Mouse (Mus musculus) embryo, embryonic 9.5 days (tissue): ENCODE measurements around the gene Notum.
A peak's percentile ranks its signal among the peaks of the same experiment; 100 is the strongest.

Source experiments
- DNase-seq: peaks from one replicate; pipeline ENCODE4 v3.0.0-alpha.2; 2017; ENCODE audit errors: extremely low spot score

The Notum gene

DNA sequence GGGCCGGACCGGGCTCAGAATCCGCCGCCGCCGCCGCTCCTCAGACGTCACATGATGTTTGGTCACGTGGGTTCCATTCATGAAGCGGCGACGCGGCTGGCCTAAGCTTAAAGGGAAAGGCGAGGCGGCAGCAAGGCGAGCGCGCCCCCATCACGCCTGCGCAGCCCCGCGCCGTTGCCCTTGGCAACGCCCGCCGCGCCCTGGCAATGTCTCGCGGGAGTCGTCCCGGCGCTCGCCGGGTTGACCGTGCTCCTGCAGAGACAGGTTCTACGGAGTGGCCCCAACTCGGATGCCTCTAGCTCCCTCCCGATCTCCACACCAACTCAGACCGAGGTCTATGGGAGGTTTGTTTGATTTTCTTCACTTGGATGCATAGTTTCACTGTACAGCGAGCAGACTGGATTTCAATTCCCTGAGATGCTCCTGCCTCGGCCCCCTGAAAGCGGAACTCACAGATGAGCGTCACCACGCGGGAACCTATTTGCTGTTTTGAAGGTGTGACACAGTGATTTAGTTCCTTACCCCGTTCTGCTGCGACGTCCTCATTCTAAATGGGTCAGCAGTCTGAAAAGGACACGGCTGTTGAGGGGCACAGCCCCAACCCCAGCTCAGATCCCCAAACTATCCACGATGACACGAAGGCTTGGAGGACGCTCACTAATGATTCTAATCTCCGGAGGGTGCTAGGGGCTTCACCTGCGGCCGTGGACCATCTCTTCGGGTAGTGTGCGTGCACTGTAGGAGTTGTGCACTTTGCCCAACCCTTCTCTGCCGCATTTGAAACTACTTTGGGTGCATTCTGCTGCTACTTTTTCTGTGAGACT, 27.2 kb downstream of the Notum start, which contains the start of gene Mafg:
Gene Mafg, minus strand, starts transcription at position 81 of the 824 bp plus-strand sequence.
- DNase-seq: peak; percentile 94

DNA sequence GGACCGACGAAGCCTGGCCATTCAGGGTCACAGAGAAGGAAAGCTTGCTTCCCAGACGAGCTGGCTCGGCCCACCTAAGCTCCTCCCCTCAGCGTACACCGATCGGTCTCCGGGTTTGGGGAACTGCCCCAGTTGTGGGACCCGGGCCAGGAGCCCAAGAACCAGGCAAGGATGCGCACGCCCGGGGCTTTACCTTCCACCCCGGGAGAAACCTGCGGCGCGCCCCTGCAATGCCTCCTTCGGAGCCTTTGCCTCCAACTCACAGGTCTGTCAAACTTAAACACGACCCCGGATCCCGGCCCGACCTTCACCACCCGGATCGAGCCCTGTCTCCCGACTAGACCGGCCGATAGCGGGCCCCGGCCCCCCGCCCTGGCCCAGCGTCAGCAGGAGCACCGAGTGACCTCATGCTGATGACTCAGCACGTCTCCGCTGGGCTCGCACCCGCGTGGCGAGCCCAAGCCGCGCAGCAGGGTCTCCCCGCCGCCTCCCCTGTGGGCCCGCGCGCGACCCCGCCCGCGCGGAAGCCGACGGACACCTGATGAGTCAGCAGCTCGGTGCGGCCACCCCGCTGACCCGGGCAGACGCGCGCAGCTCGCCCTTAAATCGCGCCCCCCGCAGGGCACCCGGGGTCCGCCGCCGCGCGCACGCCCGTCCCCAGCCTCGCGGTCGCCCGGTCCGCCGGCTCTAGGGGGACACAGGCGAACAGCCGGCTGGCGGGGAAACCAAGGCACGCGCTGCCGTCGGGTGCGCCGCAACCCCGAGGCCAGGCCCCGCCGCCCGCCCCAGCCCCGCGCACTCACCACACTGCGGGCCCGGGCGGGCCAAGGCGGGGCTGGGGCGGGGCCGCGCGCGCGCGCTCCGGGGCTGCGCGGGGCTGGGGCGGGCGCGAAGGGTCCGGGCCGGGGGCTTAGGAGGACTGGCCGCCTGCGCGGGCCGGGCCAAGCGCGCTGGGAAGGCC, 28.1 kb downstream of the Notum start:
- peak; percentile 71 for DNase-seq

DNA sequence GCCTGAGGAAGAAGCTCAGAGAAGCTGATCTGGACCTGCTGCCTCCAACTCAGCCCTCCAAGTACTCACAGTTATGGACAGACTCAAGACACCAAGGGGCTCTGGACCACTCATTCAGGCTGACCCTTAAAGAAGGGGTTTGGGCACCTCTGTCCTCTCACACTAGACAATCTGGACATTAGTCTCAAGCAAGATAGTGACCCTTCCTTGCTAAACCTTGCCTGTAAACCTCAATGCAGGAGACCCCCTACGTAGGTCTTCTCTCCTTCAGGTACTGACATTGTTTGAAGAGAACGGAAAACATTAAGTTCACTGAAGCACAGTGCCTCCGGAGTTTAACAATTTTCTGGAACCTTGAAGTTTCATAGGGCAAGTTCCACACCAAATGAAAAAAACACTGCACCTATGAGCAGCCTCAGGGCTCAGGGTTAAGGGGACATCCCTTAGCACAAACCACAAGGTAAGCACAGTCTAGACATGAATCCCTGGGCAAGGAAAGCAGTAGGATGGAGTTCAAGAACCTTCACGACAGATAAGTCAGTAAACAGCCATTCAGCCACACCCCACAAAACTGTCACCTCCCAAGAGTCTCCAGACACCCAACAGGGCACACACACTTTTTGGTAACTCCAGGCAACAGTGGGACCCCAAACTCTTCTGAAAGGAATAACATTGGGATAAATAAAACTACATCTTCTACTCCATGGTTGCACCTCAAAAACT, 29.1 kb downstream of the Notum start:
- DNase-seq: no peak

DNA sequence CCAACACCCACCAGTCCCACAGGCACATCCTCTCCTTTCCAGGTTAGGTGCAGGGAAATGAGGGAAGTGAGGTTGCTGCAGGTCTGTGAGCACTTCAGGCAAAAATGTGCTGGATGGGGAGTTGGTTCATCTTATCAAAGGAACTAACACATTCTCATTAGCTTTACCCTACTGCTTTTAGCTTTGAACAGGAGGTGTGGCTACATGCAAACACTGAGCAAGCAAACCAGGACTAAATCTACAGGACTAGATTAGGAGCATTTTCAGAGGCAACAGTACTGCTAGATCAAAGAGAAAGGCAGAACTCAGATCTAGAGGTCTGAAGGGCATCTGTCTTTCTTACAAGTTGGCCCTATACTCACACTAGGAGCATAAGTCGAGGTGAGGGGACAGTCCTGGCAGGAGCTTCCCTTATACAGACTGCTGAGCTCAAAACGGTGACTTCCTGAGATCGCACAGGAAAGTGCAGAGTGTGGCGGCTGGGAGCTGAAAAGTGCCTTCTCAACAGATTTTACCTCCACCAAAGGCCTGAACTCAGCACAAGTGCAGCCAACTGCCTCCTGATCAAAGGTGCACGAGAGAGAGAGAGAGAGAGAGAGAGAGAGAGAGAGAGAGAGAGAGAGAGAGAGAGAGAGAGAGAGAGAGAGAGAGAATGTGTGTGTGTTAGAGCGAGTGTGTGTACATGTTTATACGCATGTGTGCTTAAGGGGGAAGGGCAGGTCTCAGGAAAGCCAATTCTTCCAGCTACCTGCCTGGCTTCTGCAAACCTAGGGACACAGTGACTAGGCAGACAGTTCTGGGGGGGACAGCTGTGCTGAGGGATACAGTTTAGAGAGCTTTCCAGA, 29.9 kb downstream of the Notum start:
- no peak for DNase-seq

DNA sequence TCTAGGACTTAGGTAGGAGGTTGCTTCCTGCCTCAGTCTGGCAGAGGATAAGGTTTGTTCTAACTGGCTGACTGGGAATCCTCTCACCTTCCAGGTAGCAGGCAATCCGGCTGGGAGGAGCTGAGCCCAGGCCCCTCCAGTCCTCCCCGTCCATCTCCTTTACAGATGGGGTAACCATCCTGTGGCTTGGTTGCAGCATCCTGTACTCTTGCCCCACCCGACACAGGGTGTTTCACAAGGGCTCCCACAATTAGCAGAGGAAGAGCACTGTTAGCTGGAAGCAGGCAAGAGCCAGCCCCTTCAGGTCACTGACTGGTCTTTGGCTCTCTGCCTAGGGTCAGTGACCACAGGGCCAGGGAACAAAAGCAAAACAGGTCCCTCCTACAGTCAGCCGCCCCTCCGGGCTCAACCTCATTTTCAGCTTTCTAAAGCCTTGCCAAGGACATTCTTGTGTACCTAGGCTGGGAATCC, 30.5 kb downstream of the Notum start:
- no peak for DNase-seq

DNA sequence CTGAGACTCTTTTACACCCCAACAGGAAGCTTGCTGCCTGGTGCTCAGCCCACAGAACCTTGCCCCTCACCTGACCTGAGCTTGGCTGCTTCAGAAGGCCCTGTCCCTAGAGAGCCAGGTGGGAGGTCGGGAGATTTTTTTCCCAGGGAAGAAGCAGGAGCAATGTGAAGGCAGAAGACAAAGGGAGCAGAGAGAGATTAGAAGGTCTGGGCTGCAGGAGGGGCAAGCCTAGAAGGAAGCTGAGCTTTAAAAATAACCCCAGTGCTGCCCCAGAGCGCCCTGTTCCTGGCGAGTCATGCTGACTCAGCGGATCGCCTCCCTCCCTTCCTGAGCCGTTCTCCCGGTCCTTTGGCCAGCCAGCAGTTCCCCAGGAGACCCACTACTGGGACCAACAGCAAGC, 31.1 kb downstream of the Notum start:
- no peak for DNase-seq

DNA sequence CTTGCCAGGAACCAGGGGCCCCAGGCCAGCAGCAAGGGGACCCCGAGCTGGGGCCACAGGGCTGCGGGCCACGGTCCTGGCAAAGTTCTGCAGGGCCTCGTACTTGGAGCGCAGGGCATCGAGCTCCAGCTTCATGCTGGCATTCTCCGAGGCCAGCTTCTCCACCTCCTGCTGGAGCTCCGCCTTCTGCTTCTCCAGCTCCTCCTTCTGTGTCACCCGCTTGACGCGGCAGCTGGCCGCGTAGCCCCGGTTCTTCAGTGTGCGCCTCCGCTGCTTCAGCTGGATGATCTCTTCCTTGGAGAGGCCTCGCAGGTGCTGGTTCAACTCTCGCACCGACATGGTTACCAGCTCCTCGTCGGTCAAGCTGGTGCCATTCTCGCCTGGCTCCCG, 31.6 kb downstream of the Notum start:
- DNase-seq: no peak

DNA sequence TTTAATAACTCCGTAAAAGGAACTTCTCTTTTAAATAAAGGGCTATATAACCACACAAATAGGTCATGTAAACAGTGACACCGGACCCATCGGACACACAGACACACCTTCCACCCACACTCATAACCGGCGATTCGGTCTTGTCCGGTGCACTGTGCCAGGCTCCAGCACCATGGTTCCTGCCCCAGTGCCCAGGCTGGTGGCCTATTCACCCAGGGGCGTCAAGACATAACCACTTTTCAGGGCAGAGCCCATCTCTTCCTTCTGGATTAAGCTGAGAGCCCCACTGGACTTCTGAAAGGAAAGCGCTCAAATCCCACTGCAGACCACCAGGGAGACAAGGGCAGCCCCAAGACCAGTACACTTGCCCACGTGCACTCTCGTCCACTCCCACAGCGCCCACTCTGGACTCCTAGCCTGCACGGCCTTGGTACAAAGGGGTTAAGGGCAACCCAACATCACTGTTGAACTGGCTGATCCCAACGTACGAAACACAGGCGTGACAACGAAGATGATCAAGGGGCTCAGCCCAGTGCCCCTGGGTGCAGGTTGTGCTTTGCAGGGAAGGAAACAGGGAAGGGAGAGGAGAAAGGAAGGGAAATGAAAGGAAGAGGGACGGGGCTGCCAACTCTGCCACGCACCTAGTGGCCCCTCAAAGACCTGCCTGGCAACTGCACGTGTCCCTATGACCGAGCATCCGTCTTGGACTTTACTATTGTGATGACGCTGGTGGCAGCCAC, 32.2 kb downstream of the Notum start:
- DNase-seq: no peak

DNA sequence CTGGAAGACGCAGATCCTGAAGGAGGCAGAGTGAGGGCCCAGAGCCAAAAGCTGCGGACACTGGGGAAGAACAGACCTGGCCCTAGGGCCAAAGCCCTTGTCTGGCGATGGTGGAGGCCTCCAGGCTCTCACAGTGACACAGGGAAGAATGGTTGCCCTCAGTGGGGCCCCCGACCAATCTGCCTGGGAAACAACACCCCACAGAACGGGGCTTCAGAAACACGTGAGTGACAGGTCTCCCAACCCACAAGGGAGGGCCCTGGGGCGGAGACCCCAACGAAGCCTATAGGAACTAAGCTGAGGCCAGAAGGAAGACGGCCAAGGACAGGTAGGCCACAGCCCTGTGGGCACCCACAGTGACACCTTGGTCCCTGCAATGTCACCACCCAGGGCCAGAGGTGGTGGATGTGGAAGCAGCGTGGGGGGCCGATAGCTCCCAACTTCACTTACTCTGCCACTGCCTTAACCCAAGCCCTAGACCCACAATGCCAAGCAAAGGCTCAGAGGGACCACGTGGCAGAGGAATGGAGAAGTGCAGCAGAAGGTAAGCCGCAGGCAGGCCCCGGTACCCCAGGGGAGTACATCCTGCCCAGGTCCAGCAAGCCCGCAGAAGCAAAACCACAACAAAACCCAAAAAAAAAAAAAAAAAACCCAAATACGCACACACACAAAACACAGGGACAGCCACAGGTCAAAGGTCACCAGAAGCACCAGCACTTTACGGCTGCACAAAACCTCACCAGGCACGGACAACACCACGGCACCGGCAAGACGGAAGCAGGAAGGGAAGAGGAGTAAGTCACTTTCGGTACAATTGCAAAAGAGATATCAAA, 33.3 kb downstream of the Notum start:
- no peak for DNase-seq

DNA sequence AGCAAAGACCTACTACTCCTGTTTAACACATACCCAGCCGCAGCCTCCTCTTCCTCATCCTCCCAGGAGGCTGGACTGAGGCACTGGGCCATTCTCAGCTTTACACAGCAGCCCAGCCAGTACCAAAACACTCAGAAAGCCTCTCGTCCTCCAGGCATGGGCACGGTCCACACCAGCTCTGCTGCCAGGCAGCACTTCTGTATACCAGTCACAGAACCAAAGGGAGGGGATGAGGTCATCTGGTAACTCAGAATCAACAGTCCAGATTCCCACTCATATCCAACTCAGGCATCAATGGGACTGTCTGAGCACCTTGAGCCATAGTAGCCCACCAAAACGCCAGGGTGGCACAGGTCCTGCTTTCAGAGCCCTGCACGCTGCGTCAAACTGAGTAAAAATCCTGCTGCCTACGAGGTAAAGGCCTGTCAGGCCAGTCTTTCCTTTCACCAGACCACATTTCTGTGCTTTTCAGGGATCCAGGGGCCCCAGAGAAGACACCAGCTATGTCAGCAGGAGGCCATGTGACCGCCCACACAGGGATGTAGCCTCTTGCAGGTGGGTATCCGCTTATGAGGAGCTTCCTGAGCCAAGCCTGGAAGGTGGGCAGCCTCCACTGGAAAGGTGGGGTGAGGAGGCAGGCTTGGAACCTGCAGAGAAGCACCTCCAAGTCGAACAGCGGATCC, 34.0 kb downstream of the Notum start:
- no peak for DNase-seq

DNA sequence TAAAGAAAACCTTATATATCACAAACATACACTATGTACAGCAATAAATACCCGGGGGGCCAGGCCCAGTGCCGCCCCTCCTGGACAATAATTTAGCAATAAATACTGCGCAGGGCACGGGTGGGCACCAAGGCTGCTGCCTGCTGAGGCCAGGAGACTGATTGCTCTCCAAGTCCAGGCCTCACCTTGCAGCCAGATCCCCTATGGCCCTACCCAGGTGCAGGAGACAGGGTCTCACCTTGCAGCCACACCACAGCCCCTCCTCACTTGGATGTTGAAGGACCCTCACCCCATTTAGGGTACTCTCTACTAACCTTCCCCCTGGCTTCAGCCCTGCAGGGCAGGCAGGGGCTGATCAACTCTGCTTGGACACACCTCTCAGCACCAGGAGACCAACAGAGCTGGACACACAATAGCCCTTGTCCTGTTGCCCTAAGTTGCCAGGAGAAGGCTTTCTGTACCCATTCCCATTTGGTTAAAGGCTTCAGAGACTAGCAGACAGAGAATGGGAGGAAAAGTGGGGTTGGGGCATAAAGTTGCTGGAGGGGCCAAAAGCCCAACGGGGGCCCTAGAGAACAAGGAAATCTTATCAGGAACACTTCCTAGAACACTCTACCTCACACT, 35.7 kb downstream of the Notum start, which contains the start of gene Sirt7:
Gene Sirt7, minus strand, starts transcription at position 89 of the 624 bp plus-strand sequence.
- DNase-seq: no peak

DNA sequence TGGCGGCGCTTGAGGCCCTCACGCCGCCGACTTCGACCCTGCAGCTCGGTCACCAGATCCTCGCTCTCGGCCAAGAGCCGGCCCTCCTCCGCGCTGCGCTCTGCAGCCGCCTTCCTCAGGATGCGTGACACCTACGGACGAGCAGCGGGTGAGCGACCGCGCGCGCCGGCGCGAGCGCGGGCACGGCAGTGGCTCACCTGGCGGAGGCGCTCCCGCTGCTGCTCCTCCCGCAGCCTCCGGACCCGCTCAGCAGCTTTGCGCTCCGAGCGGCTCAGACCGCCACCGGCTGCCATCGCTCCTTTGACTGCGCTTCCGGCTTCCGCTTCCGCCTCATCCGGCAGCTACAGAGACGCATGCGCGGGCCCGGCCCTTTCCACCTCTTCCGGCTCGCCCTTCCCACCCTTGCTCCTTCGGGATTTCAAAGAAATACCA, 36.3 kb downstream of the Notum start:
- peak; percentile 81 for DNase-seq

DNA sequence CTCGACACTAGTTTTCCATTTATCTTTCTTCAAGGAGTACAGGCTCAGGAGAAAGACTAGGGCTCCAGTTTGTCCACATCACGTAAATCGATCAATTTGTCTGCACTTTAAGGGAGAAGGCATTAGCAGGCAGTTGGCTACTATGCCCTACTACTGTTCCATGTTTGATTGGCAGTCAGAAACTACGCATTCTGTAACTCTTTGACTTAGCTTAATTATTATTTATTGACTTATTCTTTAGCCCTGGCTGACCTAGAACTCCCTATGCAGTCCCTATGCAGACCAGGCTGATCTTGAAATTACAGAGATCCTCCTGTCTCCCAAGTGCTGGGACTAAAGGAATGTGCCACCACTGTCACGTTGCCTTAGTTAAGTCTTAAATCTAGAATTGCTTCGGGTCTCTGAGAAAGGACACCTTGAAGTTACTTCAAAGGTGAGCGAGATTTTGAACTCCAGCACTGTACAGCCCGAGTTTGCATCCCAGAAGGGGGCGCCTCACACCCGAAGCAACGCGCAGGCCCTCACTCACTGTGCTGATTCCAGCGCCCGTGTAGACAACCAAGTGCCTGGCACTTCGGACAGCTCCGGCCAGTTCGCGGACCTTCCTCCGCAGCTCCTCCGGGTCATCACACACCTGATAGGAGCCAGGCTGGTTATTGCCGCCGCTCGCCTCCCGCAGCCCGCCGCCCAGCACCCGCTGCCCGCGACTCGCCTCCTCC, 36.9 kb downstream of the Notum start:
- DNase-seq: peak; percentile 65

DNA sequence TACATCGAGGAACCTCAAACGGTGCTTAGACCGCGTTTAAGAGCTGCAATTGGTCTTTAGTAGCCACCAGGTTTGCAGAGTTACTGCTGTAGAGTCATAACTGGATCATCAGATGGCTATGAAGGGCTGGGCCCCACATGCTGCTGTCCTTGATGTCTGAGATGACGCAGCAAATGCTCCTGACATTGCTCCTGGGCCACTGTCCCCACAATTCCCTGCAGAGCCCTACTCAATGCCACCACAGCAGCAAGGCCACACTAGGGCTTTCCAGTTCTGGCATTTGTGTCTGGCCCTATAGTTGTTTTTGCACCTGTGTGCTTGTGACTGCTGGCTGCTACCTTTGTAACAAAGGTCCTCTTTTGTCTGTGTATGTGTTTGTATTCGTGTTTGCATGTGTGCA, 38.2 kb downstream of the Notum start:
- DNase-seq: no peak

DNA sequence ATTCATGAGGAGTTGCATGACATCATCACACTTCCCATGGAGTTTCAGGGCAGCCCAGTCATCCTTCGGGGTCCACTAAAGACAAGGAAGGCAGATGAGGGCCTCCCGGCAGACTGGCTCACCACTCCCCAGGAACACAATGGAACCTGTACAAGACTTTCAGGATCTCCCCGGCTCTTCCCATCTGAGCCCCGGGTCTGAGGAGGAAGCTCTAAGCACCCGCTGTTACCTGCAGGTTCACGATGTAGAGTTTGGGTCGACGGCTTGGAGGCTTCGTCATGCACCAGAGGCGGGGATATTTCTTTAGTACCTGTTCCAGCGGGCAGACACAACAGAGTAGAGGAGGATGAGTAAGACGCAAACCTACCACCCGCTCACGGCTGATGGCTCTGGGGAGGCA, 40.8 kb downstream of the Notum start:
- DNase-seq: no peak

DNA sequence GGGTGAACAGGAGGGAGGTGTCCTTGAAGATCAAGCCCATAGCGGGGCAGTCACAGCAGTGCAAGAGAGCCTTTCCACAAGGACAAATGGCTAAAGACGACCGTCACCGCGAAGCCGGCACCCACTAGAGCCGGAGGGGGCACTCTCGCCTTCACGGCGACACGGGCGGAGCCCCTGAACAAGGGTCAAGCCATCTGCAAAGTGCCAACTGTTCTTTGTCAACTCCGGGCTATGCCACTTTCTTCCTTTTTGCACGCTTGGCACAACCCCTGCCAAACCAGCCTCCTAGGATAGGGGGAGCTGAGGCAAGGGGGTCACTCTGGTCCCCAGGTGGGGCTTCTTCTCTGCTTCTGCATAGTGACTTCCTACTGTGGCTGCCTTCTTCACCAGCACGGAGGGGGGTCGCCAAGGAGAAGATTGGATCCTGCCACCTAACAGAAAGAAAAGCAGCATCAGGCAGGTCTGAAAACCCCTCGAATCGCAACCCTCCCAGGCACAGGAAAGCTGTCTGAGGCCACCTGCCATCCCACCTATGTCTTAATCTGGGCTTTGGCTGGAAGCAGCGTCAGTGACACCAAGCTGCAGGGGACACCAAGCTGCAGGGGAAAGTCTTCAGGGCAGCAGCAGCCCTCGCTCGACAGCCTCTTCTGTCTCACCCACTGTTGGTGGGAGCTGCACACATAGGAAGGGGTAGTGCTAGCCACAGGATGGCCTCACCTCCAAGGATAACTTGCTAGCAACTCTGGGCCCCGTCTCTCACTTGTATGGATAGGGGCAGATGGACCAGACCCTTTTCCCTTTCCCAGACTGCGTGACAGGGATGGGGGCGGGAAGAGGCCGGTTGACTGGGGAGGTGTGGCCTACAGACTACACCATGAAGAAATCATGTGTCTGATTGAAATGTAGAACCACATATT, 42.1 kb downstream of the Notum start:
- no peak for DNase-seq
